Mouse (Mus musculus) forebrain, postnatal 0 days (tissue): Measurements from ENCODE around the gene Dock3. TPM values are rescaled to one million over a fixed set of nuclear protein-coding genes. Genes with fewer than 3 reads are reported as not detected.

Experiments used
- ATAC-seq: fragments of 200-750 bp; cut with Nextera tagmentation; 2 replicates; pipeline ENCODE4 v1.8.0; 2017; ENCODE audit warnings: mild to moderate bottlenecking, moderate library complexity
- DNase-seq: peaks from one replicate; pipeline ENCODE4 v3.0.0-alpha.2; 2015
- H3K27ac ChIP-seq: fragments of 300-500 bp; sonication (generic); 2 replicates; pipeline ENCODE4 v1.5.1; 2014; ENCODE audit warnings: low read depth, mild to moderate bottlenecking, antibody characterized with exemption, low read length, moderate library complexity, mixed read lengths
- H3K27me3 ChIP-seq: fragments of 300-500 bp; sonication (generic); 2 replicates; pipeline ENCODE4 v1.6.1; 2014; ENCODE audit warnings: mild to moderate bottlenecking, low read length, mixed read lengths; ENCODE audit not compliant: insufficient read depth
- H3K36me3 ChIP-seq: fragments of 300-500 bp; sonication (generic); 2 replicates; pipeline ENCODE4 v1.6.1; 2014; ENCODE audit warnings: mild to moderate bottlenecking, moderate library complexity; ENCODE audit not compliant: insufficient read depth
- H3K4me1 ChIP-seq: fragments of 300-500 bp; sonication (generic); 2 replicates; pipeline ENCODE4 v1.6.1; 2014; ENCODE audit warnings: antibody characterized with exemption; ENCODE audit not compliant: insufficient read depth
- H3K4me2 ChIP-seq: fragments of 300-500 bp; sonication (generic); 2 replicates; pipeline ENCODE4 v1.6.1; 2014; ENCODE audit warnings: low read depth, mild to moderate bottlenecking, moderate library complexity
- H3K4me3 ChIP-seq: fragments of 300-500 bp; sonication (generic); 2 replicates; pipeline ENCODE4 v1.5.1; 2014; ENCODE audit warnings: low read depth, low read length, mixed read lengths
- H3K9ac ChIP-seq: fragments of 300-500 bp; sonication (generic); 2 replicates; pipeline ENCODE4 v1.6.1; 2014; ENCODE audit warnings: mild to moderate bottlenecking
- H3K9me3 ChIP-seq: fragments of 300-500 bp; sonication (generic); 2 replicates; pipeline ENCODE4 v1.6.1; 2016; ENCODE audit warnings: low read length
- CTCF ChIP-seq: sonication (generic); IDR thresholded peaks from 2 replicates; pipeline ENCODE4 v1.5.1; 2016; ENCODE audit warnings: antibody characterized with exemption, control low read depth, low read depth
- WGBS: fragments of 180-500 bp; shearing (Covaris S2); extraction: QIAGEN DNeasy Blood & Tissue Kit; methylation state at CpG from one replicate; pipeline ENCODE4 v1.1.7; 2014; 5-methylcytosine and 5-hydroxymethylcytosine counted together
- polyA plus RNA-seq: library from polyadenylated mRNA; unstranded; fragments of >200 nt; fragmentation: Nextera tagmentation; extraction: Ambion mirVana; gene quantifications from 2 replicates; pipeline ENCODE4 v1.2.1, GENCODE M21; 2015
- total RNA-seq: library from RNA; depleted of rRNA; stranded (reverse); fragments of >200 nt; gene quantifications from 2 replicates; pipeline ENCODE4 v1.2.3, GENCODE M21; 2014

Gene Dock3
- total and polyA plus RNA-seq, 2 experiments from 2014 or later, result 21.3 to 53.7 TPM

DNA sequence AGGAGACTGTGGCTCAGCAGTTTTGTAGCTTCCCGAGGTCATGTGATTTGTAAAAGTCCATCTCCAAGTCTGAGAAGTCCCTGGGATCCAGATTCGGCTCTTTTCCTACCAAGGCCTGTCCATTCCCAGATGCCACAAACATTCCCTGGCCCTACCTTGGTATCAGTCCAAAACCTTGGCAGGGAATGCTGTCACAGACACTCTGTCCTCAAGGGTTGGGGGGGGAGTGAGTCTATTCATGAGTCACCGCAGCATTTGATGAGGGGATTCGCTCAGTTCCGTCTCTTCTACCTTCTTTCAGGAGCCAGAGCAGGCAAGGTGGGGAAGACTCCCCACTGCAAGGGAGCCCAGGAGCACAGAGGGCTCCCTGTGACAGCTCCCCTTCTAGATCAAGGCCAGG, 44.0 kb upstream of the Dock3 start:
- whole genome bisulfite sequencing, result 74% methylated on average over 5 of the region's 5 CpGs
- H3K27ac ChIP-seq, result no peak overlapping the region

DNA sequence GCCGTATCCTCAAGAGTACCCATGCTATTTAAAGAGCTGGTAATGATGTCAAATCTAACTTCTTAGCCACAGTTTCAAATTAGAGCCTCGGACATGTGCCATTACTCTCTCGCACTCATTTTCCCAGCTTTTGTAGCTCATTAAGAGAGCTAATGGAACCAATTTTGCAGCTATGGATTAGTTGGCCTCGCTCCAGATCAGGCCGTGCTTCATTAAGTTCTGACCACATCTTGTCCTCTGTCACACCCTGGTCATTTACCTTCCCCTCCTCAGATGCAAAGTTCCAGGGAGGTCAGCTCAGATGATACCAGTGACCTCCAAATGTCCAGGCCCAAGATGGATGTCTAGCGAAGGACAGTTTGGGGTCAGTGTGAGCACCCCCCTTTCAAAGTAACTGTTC, 43.0 kb upstream of the Dock3 start:
- Histone ChIP-seq H3K4me3 (no peak overlapping the region), H3K4me2 (no peak overlapping the region), H3K27me3 (no peaks in the 10 kb centered on the region), H3K9me3 (no peaks in the 10 kb centered on the region), H3K27ac (no peak overlapping the region), H3K9ac (no peak overlapping the region), H3K4me1 (no peaks in the 10 kb centered on the region), H3K36me3 (no peaks in the 10 kb centered on the region)
- WGBS, result 54% methylated on average over 6 of the region's 6 CpGs
- DNase-seq (no peak), ATAC-seq (no peak)
- TF ChIP-seq CTCF, result no peak

More for the DNA sequence above, 44.0 kb upstream of the Dock3 start:
- Histone ChIP-seq H3K4me2 (no peak overlapping the region), H3K27me3 (no peaks in the 10 kb centered on the region), H3K9me3 (no peaks in the 10 kb centered on the region), H3K4me1 (no peaks in the 10 kb centered on the region), H3K36me3 (no peaks in the 10 kb centered on the region), H3K9ac (no peak overlapping the region), H3K4me3 (no peak overlapping the region)
- DNase-seq (no peak), ATAC-seq (no peak)
- TF ChIP-seq CTCF, result no peak

DNA sequence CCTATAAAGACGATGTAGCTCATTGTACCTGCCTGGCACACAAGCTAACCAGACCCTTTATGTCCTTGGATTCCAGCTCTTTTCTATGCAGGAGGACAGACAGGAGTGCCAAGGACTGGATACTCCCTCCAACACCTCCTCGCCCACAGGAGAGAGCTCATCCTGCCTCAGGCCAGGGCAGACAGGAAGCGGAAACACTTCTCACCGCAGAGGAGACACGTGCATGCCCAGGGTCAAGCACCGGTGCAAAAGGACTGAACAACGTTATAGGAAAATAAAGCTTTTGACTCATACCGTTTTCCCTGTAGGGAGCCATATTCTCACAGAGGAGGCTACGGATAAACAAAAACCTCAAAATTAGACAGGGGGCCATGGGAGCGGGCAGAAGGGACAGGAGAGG, 41.5 kb upstream of the Dock3 start:
- TF ChIP-seq CTCF, result no peak
- Histone ChIP-seq H3K36me3 (no peaks in the 10 kb centered on the region), H3K9ac (no peak overlapping the region), H3K4me3 (no peak overlapping the region), H3K27me3 (no peaks in the 10 kb centered on the region), H3K4me1 (no peaks in the 10 kb centered on the region), H3K27ac (no peak overlapping the region), H3K9me3 (no peaks in the 10 kb centered on the region), H3K4me2 (no peak overlapping the region)
- DNase-seq, result no peak
- 76% methylated on average over 10 of the region's 10 CpGs for WGBS
- ATAC-seq, result no peak

DNA sequence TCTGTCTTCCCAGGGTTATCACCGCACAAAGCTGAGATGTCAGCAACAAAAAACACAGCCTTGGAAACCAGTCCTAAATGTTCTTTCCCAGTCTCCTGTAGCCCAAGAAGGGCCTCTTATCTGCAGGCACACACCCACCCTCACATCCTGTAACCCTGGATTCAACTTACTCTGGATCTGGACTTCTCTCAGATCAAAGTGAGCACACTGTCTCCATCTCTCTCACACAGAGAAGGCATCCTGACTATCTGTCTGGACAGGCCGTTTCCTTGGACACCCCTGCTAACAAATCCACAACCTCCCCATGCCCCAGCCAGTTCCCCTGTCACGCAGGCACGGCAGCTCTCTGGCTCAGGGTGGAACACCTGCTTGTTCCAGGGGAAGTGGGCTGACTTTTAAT, 40.6 kb upstream of the Dock3 start:
- WGBS, result 86% methylated on average over 4 of the region's 4 CpGs
- no peak for DNase-seq
- Histone ChIP-seq H3K9ac (no peak overlapping the region), H3K4me2 (no peak overlapping the region), H3K4me1 (no peaks in the 10 kb centered on the region), H3K4me3 (no peak overlapping the region), H3K9me3 (no peaks in the 10 kb centered on the region), H3K27me3 (no peaks in the 10 kb centered on the region), H3K36me3 (no peaks in the 10 kb centered on the region), H3K27ac (no peak overlapping the region)
- no peak for ATAC-seq
- no peak for TF ChIP-seq CTCF

DNA sequence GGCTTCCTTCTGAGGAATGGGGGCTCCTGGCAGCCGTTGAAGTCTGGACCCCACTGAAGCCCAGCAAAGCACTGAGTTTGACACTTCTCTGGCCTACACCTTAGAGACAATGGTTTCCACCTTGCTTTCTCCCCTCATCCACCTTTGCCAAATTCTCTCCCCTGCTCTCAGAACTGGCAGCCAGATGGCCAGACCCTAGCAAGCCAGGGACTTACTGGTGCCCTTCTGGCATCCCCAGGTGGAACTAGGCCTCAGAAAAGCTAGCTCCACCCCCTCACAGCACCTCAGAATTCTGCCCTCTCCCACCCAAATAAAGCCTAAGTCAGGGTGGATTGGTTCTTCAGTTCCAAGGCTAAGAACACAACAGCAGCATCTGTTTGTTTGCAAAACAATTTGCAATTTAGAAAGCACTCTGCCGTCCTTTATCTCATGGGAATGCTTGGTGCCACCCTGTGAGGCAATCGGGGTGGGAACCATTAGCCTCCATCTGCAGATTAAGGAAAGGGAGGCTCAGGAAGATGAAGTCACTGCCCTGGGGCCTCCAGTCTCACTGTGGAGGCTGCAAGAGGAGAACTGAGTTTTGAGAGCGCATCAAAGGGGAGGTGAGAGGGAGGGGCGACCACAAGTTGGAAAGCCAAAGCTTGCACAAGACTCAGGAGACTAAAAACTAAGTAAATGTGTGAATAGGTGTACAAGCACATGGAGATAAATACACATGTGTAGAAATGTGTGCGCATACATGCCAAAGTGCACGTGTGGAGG, 39.6 kb upstream of the Dock3 start:
- Histone ChIP-seq H3K9ac (no peak overlapping the region), H3K9me3 (no peaks in the 10 kb centered on the region), H3K36me3 (no peaks in the 10 kb centered on the region), H3K27me3 (no peaks in the 10 kb centered on the region), H3K4me3 (no peak overlapping the region), H3K4me2 (no peak overlapping the region), H3K27ac (no peak overlapping the region), H3K4me1 (no peaks in the 10 kb centered on the region)
- WGBS, result 80% methylated on average over 7 of the region's 7 CpGs
- ATAC-seq, result no peak
- no peak for TF ChIP-seq CTCF
- DNase-seq, result no peak

DNA sequence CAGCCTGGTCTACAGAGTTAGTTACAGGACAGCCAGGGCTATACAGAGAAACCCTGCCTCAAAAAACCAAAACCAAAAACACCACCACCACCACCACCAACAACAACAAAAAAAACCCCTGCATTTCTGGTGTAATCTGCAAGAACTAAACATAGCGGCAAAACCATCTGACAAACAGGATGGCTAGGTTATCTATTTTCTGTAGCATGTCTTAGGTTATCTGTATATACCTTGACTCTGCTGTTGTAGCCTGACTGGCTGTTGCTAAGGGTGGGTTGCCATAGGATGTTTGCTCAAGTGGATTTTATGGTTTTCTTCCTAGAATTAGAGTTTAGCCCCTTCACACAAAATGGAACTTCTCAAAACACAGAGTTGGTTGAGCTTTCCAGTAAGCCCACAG, 38.1 kb upstream of the Dock3 start:
- no peak for ATAC-seq

DNA sequence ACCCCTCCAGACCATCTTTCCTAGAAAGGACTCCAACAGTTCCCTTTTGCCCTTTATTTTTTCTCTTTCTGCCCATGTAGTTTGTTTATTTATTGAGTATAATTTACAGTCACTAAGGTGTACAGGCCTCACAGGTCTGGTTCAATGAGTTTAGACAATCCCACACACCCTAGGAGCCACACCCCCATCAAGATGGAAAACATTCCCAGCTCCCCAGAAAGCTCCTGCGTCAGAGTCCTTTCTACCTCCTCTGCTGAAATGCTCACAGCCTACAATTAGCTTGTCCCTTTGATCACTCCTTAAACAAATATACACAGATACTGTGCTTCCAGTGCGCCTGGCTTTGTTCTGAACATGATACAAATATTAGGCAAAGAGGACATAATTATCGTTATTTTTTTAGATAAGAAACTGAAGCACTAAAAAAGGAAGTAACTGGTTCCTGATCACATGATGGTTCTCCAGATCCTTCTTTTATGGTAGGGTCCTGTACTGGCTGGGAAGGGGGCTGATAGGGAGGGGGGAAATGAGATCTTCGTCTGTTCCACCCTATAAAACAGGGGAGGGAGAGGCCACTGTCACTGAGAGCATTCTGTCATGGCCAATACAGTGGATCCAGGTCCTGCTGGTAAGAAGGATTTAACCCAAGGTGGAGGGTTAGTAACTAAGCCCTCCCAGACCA, 36.2 kb upstream of the Dock3 start:
- H3K36me3 ChIP-seq, result no peaks in the 10 kb centered on the region
- no peak overlapping the region for H3K9ac ChIP-seq
- H3K27ac ChIP-seq, result no peak overlapping the region
- no peaks in the 10 kb centered on the region for H3K9me3 ChIP-seq
- H3K4me3 ChIP-seq, result no peak overlapping the region
- WGBS, result 58% methylated on average over 4 of the region's 4 CpGs
- no peak for TF ChIP-seq CTCF
- no peaks in the 10 kb centered on the region for H3K27me3 ChIP-seq
- no peaks in the 10 kb centered on the region for H3K4me1 ChIP-seq
- no peak overlapping the region for H3K4me2 ChIP-seq
- no peak for DNase-seq
- no peak for ATAC-seq

More for the DNA sequence above, 38.1 kb upstream of the Dock3 start:
- DNase-seq, result no peak
- H3K36me3 ChIP-seq, result no peaks in the 10 kb centered on the region
- H3K9ac ChIP-seq, result no peak overlapping the region
- TF ChIP-seq CTCF, result no peak
- 100% methylated on average over 1 of the region's 1 CpGs for WGBS
- no peaks in the 10 kb centered on the region for H3K9me3 ChIP-seq
- no peaks in the 10 kb centered on the region for H3K4me1 ChIP-seq
- H3K27ac ChIP-seq, result no peak overlapping the region
- H3K4me2 ChIP-seq, result no peak overlapping the region
- no peak overlapping the region for H3K4me3 ChIP-seq
- no peaks in the 10 kb centered on the region for H3K27me3 ChIP-seq
